Mouse (Mus musculus) adrenal gland, adult (tissue): ENCODE results near the gene Olfr497.

ENCODE experiments used
- DNase-seq, 2 experiments: peaks; one replicate each; pipeline ENCODE4 v3.0.0; 2022 to 2023; ENCODE audit warnings: low spot score in 1 of 2; ENCODE audit not compliant: inconsistent age in 2 of 2

Gene Olfr497

DNA sequence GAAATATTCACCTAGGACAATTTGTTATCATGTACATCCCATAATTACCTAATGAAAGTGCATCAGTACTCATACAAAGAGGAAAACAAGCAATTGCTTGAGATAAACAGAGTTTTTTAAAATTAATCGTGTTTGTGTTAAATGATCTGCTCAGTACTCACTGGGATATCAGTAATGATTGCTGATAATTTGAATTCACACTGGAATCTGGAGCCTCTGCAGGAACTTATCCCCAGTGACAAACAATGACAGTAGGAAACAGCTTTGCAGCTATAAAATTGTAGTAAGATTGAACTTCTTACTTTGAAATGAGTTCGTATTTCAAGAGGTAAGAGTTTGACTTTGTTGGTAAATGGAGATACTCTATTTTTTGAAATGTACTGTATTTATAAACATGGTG, at the start of gene Olfr497:
Gene Olfr497, plus strand, starts transcription at position 301 of the 400 bp plus-strand sequence.
- DNase-seq = no peak

GRCm38 (mm10) chr7:108392867-108393266, 27.4 kb upstream of the Olfr497 start, which contains the start of gene Olfr495:
Gene Olfr495, plus strand, starts transcription at chr7:108393167.
- no peak for DNase-seq

GRCm38 (mm10) chr7:108465026-108465425, 44.8 kb downstream of the Olfr497 start, which contains the start of gene Olfr498:
Gene Olfr498, plus strand, starts transcription at chr7:108465326.
- no peak for DNase-seq
